ENCODE assay signal across 17 mouse cellular contexts in the genomic region with DNA sequence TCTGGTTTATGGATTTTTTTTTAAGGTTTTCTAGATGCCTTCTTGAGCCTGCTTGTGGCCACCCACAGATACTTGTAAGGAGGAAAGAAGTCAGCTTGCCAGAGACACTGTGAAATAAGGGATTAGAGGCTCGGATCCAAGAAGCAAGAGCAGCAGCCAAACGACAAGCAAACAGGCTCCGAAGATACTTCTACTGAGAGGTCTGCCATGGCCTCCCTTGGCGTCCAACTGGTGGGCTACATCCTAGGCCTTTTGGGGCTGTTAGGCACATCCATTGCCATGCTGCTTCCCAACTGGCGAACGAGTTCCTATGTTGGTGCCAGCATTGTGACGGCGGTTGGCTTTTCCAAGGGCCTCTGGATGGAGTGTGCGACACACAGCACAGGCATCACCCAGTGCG. TPM values are rescaled to one million over a fixed set of nuclear protein-coding genes. Genes with fewer than 3 reads are reported as not detected.
DNase-seq lines count a peak whose midpoint lies in the region; ATAC-seq lines count a peak whose summit lies in the region.
"Had no signal": no experiment of that assay in that cellular context is flagged by ENCODE, and none has a peak within 500 bp of the region (broad histone marks: within the 10 kb centered on the region; RNA-seq: fewer than 3 reads in every experiment).

No protein-coding gene starts in this region.

- H3K4me1 ChIP-seq in forebrain, embryonic 16.5 days (replicated peaks; ENCODE audit: control insufficient read depth, insufficient read depth, low read length): no peaks in the 10 kb centered on the region
- 0 out of 2 replicates have a peak, but pooled peaks cover 2% of the 10 kb centered on the region for H3K4me1 ChIP-seq in forebrain, embryonic 12.5 days
- H3K4me1 ChIP-seq in kidney, embryonic 16.5 days (ENCODE audit: insufficient read depth, low read length): no peaks in the 10 kb centered on the region
- no peaks in the 10 kb centered on the region for H3K4me1 ChIP-seq in heart, embryonic 12.5 days (replicated peaks)
- H3K4me1 ChIP-seq: neural tube, embryonic 13.5 days had no signal

- no peak overlapping the region for H3K4me3 ChIP-seq in forebrain, embryonic 16.5 days (replicated peaks; ENCODE audit: low read length)
- no peak overlapping the region for H3K4me3 ChIP-seq in forebrain, embryonic 12.5 days (replicated peaks)
- H3K4me3 ChIP-seq in kidney, embryonic 16.5 days (ENCODE audit: low read length): peak overlapping the region; percentile 8; the same call in 1 of the 2 replicates
- no peak overlapping the region for H3K4me3 ChIP-seq in heart, embryonic 12.5 days
- H3K4me3 ChIP-seq: liver, embryonic 15.5 days; neural tube, embryonic 13.5 days had no signal

- H3K4me2 ChIP-seq in forebrain, embryonic 16.5 days (ENCODE audit: low read length): no peak overlapping the region
- H3K4me2 ChIP-seq in forebrain, embryonic 12.5 days: no peak overlapping the region
- H3K4me2 ChIP-seq in kidney, embryonic 16.5 days (replicated peaks; ENCODE audit: low read depth, low read length): 0 out of 2 replicates have a peak overlapping the region, but pooled peaks have one; percentile 4
- H3K4me2 ChIP-seq in heart, embryonic 12.5 days: no peak overlapping the region
- H3K4me2 ChIP-seq: liver, embryonic 15.5 days; neural tube, embryonic 13.5 days had no signal

- 82% methylated on average over 10 of the region's 10 CpGs for WGBS in forebrain, embryonic 16.5 days
- WGBS in forebrain, embryonic 12.5 days: 88% methylated on average over 10 of the region's 10 CpGs
- WGBS in kidney, embryonic 16.5 days: 93% methylated on average over 10 of the region's 10 CpGs
- WGBS in heart, embryonic 12.5 days: 84% methylated on average over 10 of the region's 10 CpGs

- DNase-seq in kidney, adult 8-10 months: no peak
- peak; percentile 55 to 56 for DNase-seq in cerebellum, postnatal 25 days
- no peak for DNase-seq in neural tube, embryonic 10.5 days (ENCODE audit: extremely low spot score, low spot score)
- DNase-seq: heart, postnatal 10 days; spleen, adult 18-20 months; thymus, postnatal 4 days had no signal

- no peaks in the 10 kb centered on the region for H3K27me3 ChIP-seq in forebrain, embryonic 16.5 days (replicated peaks; ENCODE audit: control insufficient read depth, insufficient read depth, low read length)
- H3K27me3 ChIP-seq in forebrain, embryonic 12.5 days: peaks cover 32% of the 10 kb centered on the region
- peaks cover 15% of the 10 kb centered on the region; the same call in 1 of the 2 replicates for H3K27me3 ChIP-seq in kidney, embryonic 16.5 days (ENCODE audit: insufficient read depth, low read length)
- H3K27me3 ChIP-seq in heart, embryonic 12.5 days (replicated peaks): 0 out of 2 replicates have a peak, but pooled peaks cover 4% of the 10 kb centered on the region
- H3K27me3 ChIP-seq: CH12.LX; liver, embryonic 15.5 days had no signal

- no peaks in the 10 kb centered on the region for H3K9me3 ChIP-seq in forebrain, embryonic 16.5 days (ENCODE audit: control insufficient read depth, low read length)
- H3K9me3 ChIP-seq in forebrain, embryonic 12.5 days: no peaks in the 10 kb centered on the region
- no peaks in the 10 kb centered on the region for H3K9me3 ChIP-seq in kidney, embryonic 16.5 days (ENCODE audit: low read length)
- no peaks in the 10 kb centered on the region for H3K9me3 ChIP-seq in heart, embryonic 12.5 days (replicated peaks)
- H3K9me3 ChIP-seq: liver, embryonic 15.5 days; neural tube, embryonic 13.5 days had no signal

- H3K36me3 ChIP-seq in forebrain, embryonic 16.5 days (ENCODE audit: control insufficient read depth, insufficient read depth): no peaks in the 10 kb centered on the region
- H3K36me3 ChIP-seq in forebrain, embryonic 12.5 days (replicated peaks): no peaks in the 10 kb centered on the region
- H3K36me3 ChIP-seq in kidney, embryonic 16.5 days (ENCODE audit: insufficient read depth, low read length): no peaks in the 10 kb centered on the region
- H3K36me3 ChIP-seq in heart, embryonic 12.5 days: no peaks in the 10 kb centered on the region
- H3K36me3 ChIP-seq: liver, embryonic 15.5 days; neural tube, embryonic 13.5 days had no signal

- ATAC-seq in forebrain, embryonic 16.5 days: peak; percentile 54; the same call in 1 of the 2 replicates
- no peak for ATAC-seq in forebrain, embryonic 12.5 days (ENCODE audit: low FRiP score)
- no peak for ATAC-seq in kidney, embryonic 16.5 days (ENCODE audit: low FRiP score, low TSS enrichment)
- peak; percentile 74 for ATAC-seq in cerebellum, adult (ENCODE audit: insufficient number of reproducible peaks, low FRiP score, low TSS enrichment)
- ATAC-seq in heart, embryonic 12.5 days (ENCODE audit: insufficient number of reproducible peaks, low FRiP score): no peak

- no peak overlapping the region for H3K27ac ChIP-seq in forebrain, embryonic 16.5 days (ENCODE audit: low read length)
- no peak overlapping the region for H3K27ac ChIP-seq in forebrain, embryonic 12.5 days
- peak overlapping the region; percentile 8; the same call in 1 of the 2 replicates for H3K27ac ChIP-seq in kidney, embryonic 16.5 days (ENCODE audit: low read length)
- H3K27ac ChIP-seq in heart, embryonic 12.5 days (ENCODE audit: poor library complexity, severe bottlenecking): no peak overlapping the region
- H3K27ac ChIP-seq: liver, embryonic 15.5 days; macrophage; neural tube, embryonic 13.5 days; stomach, postnatal 0 days had no signal

- no peak overlapping the region for H3K9ac ChIP-seq in forebrain, embryonic 16.5 days (replicated peaks; ENCODE audit: low read depth, low read length)
- H3K9ac ChIP-seq in forebrain, embryonic 12.5 days: no peak overlapping the region
- no peak overlapping the region for H3K9ac ChIP-seq in kidney, embryonic 16.5 days (replicated peaks; ENCODE audit: low read length)
- no peak overlapping the region for H3K9ac ChIP-seq in heart, embryonic 12.5 days
- H3K9ac ChIP-seq: liver, embryonic 15.5 days; neural tube, embryonic 13.5 days had no signal

RNA-seq across cellular contexts. Expression of gene Cldn2, which starts 7.9 kb away (rescaled TPM):
- polyA plus RNA-seq in forebrain, embryonic 16.5 days (2015; fragmentation: Nextera tagmentation; extraction: Ambion mirVana): 0.89 and 1.3 TPM in 2 replicates
- 0.11 and 0.29 TPM in 2 replicates for polyA plus RNA-seq in forebrain, embryonic 12.5 days (2016; fragmentation: Nextera tagmentation; extraction: Ambion mirVana)
- polyA plus RNA-seq in kidney, embryonic 16.5 days (2015; fragmentation: Nextera tagmentation; extraction: Ambion mirVana): 54.9 and 64.7 TPM in 2 replicates
- polyA plus RNA-seq in heart, embryonic 12.5 days (2016; fragmentation: Nextera tagmentation; extraction: Ambion mirVana): 0.08 and 0.27 TPM in 2 replicates
- polyA plus RNA-seq: limb, embryonic 11.5 days; macrophage had no signal

RNA-seq across cellular contexts. Expression of gene Ripply1, which starts 26.3 kb away (rescaled TPM):
- polyA plus RNA-seq in forebrain, embryonic 16.5 days (2015; fragmentation: Nextera tagmentation; extraction: Ambion mirVana): not detected in 2 replicates
- not detected in 2 replicates for polyA plus RNA-seq in forebrain, embryonic 12.5 days (2016; fragmentation: Nextera tagmentation; extraction: Ambion mirVana)
- polyA plus RNA-seq in kidney, embryonic 16.5 days (2015; fragmentation: Nextera tagmentation; extraction: Ambion mirVana): not detected in 2 replicates
- polyA plus RNA-seq in heart, embryonic 12.5 days (2016; fragmentation: Nextera tagmentation; extraction: Ambion mirVana): not detected in 2 replicates
- polyA plus RNA-seq: limb, embryonic 11.5 days; liver, embryonic 15.5 days; macrophage; neural tube, embryonic 13.5 days; stomach, postnatal 0 days had no signal

Comparison
In these comparisons a context has a peak if more than half of its experiments do, and no peak if none do; other contexts are left out.
1. ATAC-seq: peak in forebrain, embryonic 16.5 days (single experiment) and cerebellum, adult (single experiment); none in forebrain, embryonic 12.5 days (single experiment), kidney, embryonic 16.5 days (single experiment) and heart, embryonic 12.5 days (single experiment).
2. DNase-seq: peak in cerebellum, postnatal 25 days (2 of 2); none in kidney, adult 8-10 months (0 of 2) and neural tube, embryonic 10.5 days (single experiment).
3. RNA of gene Cldn2, which starts 7.9 kb away (polyA plus RNA-seq): 54.9 to 64.7 TPM in kidney, embryonic 16.5 days; 0.89 to 1.3 TPM in forebrain, embryonic 16.5 days, 0.08 to 0.27 TPM in heart, embryonic 12.5 days and 0.11 to 0.29 TPM in forebrain, embryonic 12.5 days; every median in the first group is over 10 times any median in the second.